Mouse (Mus musculus): ENCODE measurements around the gene Napepld. TPM values are rescaled to one million over a fixed set of nuclear protein-coding genes. Genes with fewer than 3 reads are reported as not detected.

Gene Napepld
- total and polyA plus RNA-seq, 3 experiments = 21.2 to 54.5 (median 21.6) TPM

Other genes with a start within 250 kb of the Napepld start
- 1 to 10 TPM; 2.3 to 3.1 TPM for gene Lrrc17, start 157.8 kb downstream of the Napepld start, total RNA-seq (2021)
- gene Lrrc17, start 157.8 kb downstream of the Napepld start, polyA plus RNA-seq (2012; rRNA removed) = 0.65 and 0.75 TPM in 2 replicates
- gene Fbxl13, start 55.8 kb downstream of the Napepld start, total RNA-seq (2021) = under 1 TPM in 1 of 2 experiments, not detected in 1; 0.20 TPM
- 0.03 and 0.06 TPM in 2 replicates for gene Fbxl13, start 55.8 kb downstream of the Napepld start, polyA plus RNA-seq (2012; rRNA removed)
- gene Armc10, start 55.6 kb downstream of the Napepld start, total RNA-seq (2021) = 10 to 100 TPM; 17.9 to 18.0 TPM
- gene Armc10, start 55.6 kb downstream of the Napepld start, polyA plus RNA-seq (2012; rRNA removed) = 355 and 410 TPM in 2 replicates
- gene Pmpcb, start 35.7 kb upstream of the Napepld start, total RNA-seq (2021) = 100 to 1,000 TPM; 273 to 311 TPM
- 27.1 and 35.1 TPM in 2 replicates for gene Pmpcb, start 35.7 kb upstream of the Napepld start, polyA plus RNA-seq (2012; rRNA removed)
- gene Dnajc2, start 83.9 kb upstream of the Napepld start, total RNA-seq (2021) = 10 to 100 TPM; 27.6 to 33.5 TPM
- 36.7 and 42.7 TPM in 2 replicates for gene Dnajc2, start 83.9 kb upstream of the Napepld start, polyA plus RNA-seq (2012; rRNA removed)
- 100 to 1,000 TPM; 136 to 146 TPM for gene Psmc2, start 83.9 kb upstream of the Napepld start, total RNA-seq (2021)
- gene Psmc2, start 83.9 kb upstream of the Napepld start, polyA plus RNA-seq (2012; rRNA removed) = 7.7 and 8.2 TPM in 2 replicates
- gene Slc26a5, start 164.2 kb upstream of the Napepld start, total RNA-seq (2021) = under 1 TPM in 1 of 2 experiments, not detected in 1; 0.14 TPM
- not detected in 2 replicates for gene Slc26a5, start 164.2 kb upstream of the Napepld start, polyA plus RNA-seq (2012; rRNA removed)

Measured in adrenal gland, adult 2 months (tissue).